Mouse (Mus musculus) spleen, adult 10 weeks (tissue): Measurements from ENCODE around the gene Klra17. TPM values are rescaled to one million over a fixed set of nuclear protein-coding genes. Genes with fewer than 3 reads are reported as not detected.

Source experiments
- polyA plus RNA-seq: library from polyadenylated mRNA; stranded (reverse); fragments of 350-450 nt; fragmentation: Illumina TruSeq; extraction: RNeasy Lipid Tissue Mini Kit (QIAGEN cat#74804); gene quantifications from one replicate; pipeline ENCODE4 v1.2.3, GENCODE M21; 2015; ENCODE audit warnings: low replicate concordance; ENCODE audit not compliant: insufficient read depth

The Klra17 gene
- polyA plus RNA-seq = 7.4 TPM

GRCm38 (mm10) chr6:129876549-129876948, at the start of gene Klra17:
Gene Klra17, minus strand, starts transcription at chr6:129876672.

GRCm38 (mm10) chr6:129917476-129917946, 41.0 kb upstream of the Klra17 start, which contains the start of gene Klra5:
Gene Klra5, minus strand, starts transcription at chr6:129917650.

GRCm38 (mm10) chr6:129862349-129862748, 14.1 kb downstream of the Klra17 start, which contains the start of gene Gm17631:
Gene Gm17631, plus strand, starts transcription at chr6:129862649.

GRCm38 (mm10) chr6:129784170-129784569, 92.3 kb downstream of the Klra17 start, which contains the start of gene Gm156:
Gene Gm156, minus strand, starts transcription at chr6:129784270.

Other genes with a start within 250 kb of the Klra17 start
- 3.4 TPM for gene Klrc3, start 233.3 kb downstream of the Klra17 start, polyA plus RNA-seq
- 15.9 TPM for gene Klrc2, start 216.0 kb downstream of the Klra17 start, polyA plus RNA-seq
- gene Klrc1, start 197.7 kb downstream of the Klra17 start, polyA plus RNA-seq = 18.9 TPM
- gene Klri1, start 159.5 kb downstream of the Klra17 start, polyA plus RNA-seq = 20.7 TPM
- 9.2 TPM for gene Klri2, start 136.2 kb downstream of the Klra17 start, polyA plus RNA-seq
- not detected for gene Gm156, start 92.4 kb downstream of the Klra17 start, polyA plus RNA-seq
- not detected for gene Gm17631, start 14.0 kb downstream of the Klra17 start, polyA plus RNA-seq
- 1.5 TPM for gene Klra5, start 41.0 kb upstream of the Klra17 start, polyA plus RNA-seq
- 3.3 TPM for gene Klra6, start 150.3 kb upstream of the Klra17 start, polyA plus RNA-seq
- 15.0 TPM for gene Klra4, start 190.6 kb upstream of the Klra17 start, polyA plus RNA-seq